8 mouse cellular contexts compared by ENCODE assay signal in genomic region chr4:133057389-133058122, GRCm38 (mm10). TPM values are rescaled to one million over a fixed set of nuclear protein-coding genes. Genes with fewer than 3 reads are reported as not detected.
DNase-seq lines count a peak whose midpoint lies in the region; ATAC-seq and TF ChIP-seq lines count a peak whose summit lies in the region.

No protein-coding gene starts in this region.

- peak overlapping the region; percentile 11 for H3K4me3 ChIP-seq in C2C12 (ENCODE audit: insufficient read depth, poor library complexity, severe bottlenecking)
- no peak overlapping the region for H3K4me3 ChIP-seq in hindbrain, embryonic 16.5 days (ENCODE audit: low read length)
- H3K4me3 ChIP-seq in liver, embryonic 11.5 days (ENCODE audit: low read depth, low read length): peak overlapping the region; percentile 29
- no peak overlapping the region for H3K4me3 ChIP-seq in neural tube, embryonic 13.5 days

- H3K27ac ChIP-seq in hindbrain, embryonic 16.5 days (ENCODE audit: low read depth, low read length): peak overlapping the region; percentile 66
- peak overlapping the region; percentile 92 for H3K27ac ChIP-seq in liver, embryonic 11.5 days (ENCODE audit: low read depth, low read length)
- H3K27ac ChIP-seq in neural tube, embryonic 13.5 days (replicated peaks): peak overlapping the region; percentile 59

- H3K4me1 ChIP-seq in hindbrain, embryonic 16.5 days (ENCODE audit: control insufficient read depth, insufficient read depth, low read depth, low read length): peaks cover 21% of the 10 kb centered on the region
- peaks cover 59% of the 10 kb centered on the region for H3K4me1 ChIP-seq in liver, embryonic 11.5 days (replicated peaks; ENCODE audit: control insufficient read depth, insufficient read depth, low read length)
- H3K4me1 ChIP-seq in neural tube, embryonic 13.5 days (replicated peaks): peaks cover 70% of the 10 kb centered on the region

- H3K9me3 ChIP-seq in hindbrain, embryonic 16.5 days (ENCODE audit: control insufficient read depth, low read length): no peaks in the 10 kb centered on the region
- no peaks in the 10 kb centered on the region for H3K9me3 ChIP-seq in liver, embryonic 11.5 days (ENCODE audit: control insufficient read depth, low read length)
- H3K9me3 ChIP-seq in neural tube, embryonic 13.5 days: no peaks in the 10 kb centered on the region

- no peaks in the 10 kb centered on the region for H3K27me3 ChIP-seq in C2C12 (ENCODE audit: control insufficient read depth, insufficient read depth, insufficient read length)
- no peaks in the 10 kb centered on the region for H3K27me3 ChIP-seq in hindbrain, embryonic 16.5 days (replicated peaks; ENCODE audit: control insufficient read depth, insufficient read depth, low read length)
- H3K27me3 ChIP-seq in liver, embryonic 11.5 days (replicated peaks; ENCODE audit: control insufficient read depth, insufficient read depth, low read length): no peaks in the 10 kb centered on the region
- no peaks in the 10 kb centered on the region for H3K27me3 ChIP-seq in neural tube, embryonic 13.5 days

- 40% methylated on average over 7 of the region's 7 CpGs for WGBS in hindbrain, embryonic 16.5 days
- WGBS in liver, embryonic 11.5 days: 12% methylated on average over 7 of the region's 7 CpGs
- 36% methylated on average over 7 of the region's 7 CpGs for WGBS in neural tube, embryonic 13.5 days

- peaks cover 45% of the 10 kb centered on the region for H3K79me2 ChIP-seq in C2C12 (ENCODE audit: control insufficient read depth, insufficient read depth)

- peak; percentile 56 for DNase-seq in MN1 (ENCODE audit: low spot score)
- peak; percentile 70 for DNase-seq in liver, embryonic 11.5 days (ENCODE audit: low spot score)
- DNase-seq in cerebellum, postnatal 14 days: no peak
- no peak for DNase-seq in frontal cortex, postnatal 10 days (ENCODE audit: low spot score in 2 of 2)

- peak; percentile 43; the same call in 1 of the 2 replicates for ATAC-seq in erythroblast, adult 5-6 weeks (replicated peaks; ENCODE audit: low FRiP score, poor library complexity, severe bottlenecking)
- no peak for ATAC-seq in hindbrain, embryonic 16.5 days
- ATAC-seq in liver, embryonic 11.5 days (replicated peaks; ENCODE audit: low FRiP score): peak; percentile 83
- no peak for ATAC-seq in neural tube, embryonic 13.5 days (ENCODE audit: low read depth)

- H3K36me3 ChIP-seq in C2C12 (ENCODE audit: control insufficient read depth, insufficient read depth): peaks cover 37% of the 10 kb centered on the region
- H3K36me3 ChIP-seq in hindbrain, embryonic 16.5 days (ENCODE audit: control insufficient read depth, insufficient read depth, low read length): peaks cover 23% of the 10 kb centered on the region
- peaks cover 21% of the 10 kb centered on the region for H3K36me3 ChIP-seq in liver, embryonic 11.5 days (ENCODE audit: control insufficient read depth, insufficient read depth, low read length)
- H3K36me3 ChIP-seq in neural tube, embryonic 13.5 days: peaks cover 43% of the 10 kb centered on the region

- no peak overlapping the region for H3K4me2 ChIP-seq in hindbrain, embryonic 16.5 days (ENCODE audit: low read length)
- peak overlapping the region; percentile 71 for H3K4me2 ChIP-seq in liver, embryonic 11.5 days
- H3K4me2 ChIP-seq in neural tube, embryonic 13.5 days: no peak overlapping the region

- H3K9ac ChIP-seq in hindbrain, embryonic 16.5 days (ENCODE audit: low read depth, low read length): no peak overlapping the region
- H3K9ac ChIP-seq in liver, embryonic 11.5 days (ENCODE audit: low read depth, low read length): peak overlapping the region; percentile 64
- no peak overlapping the region for H3K9ac ChIP-seq in neural tube, embryonic 13.5 days

- no peak for TF ChIP-seq CTCF in C2C12 (IDR thresholded peaks at IDR 0.05; ENCODE audit: control insufficient read depth, insufficient read depth, insufficient read length)

- H3K79me3 ChIP-seq in C2C12 (ENCODE audit: low read depth): peaks cover 5% of the 10 kb centered on the region

- H3ac ChIP-seq in C2C12 (ENCODE audit: control insufficient read depth, insufficient read length, low read depth): peak overlapping the region; percentile 42

TF ChIP-seq in C2C12, 6 proteins besides CTCF, POLR2A, EP300 and RAD21:
- TF ChIP-seq MAX (IDR thresholded peaks at IDR 0.05) (no peak), USF1 (IDR thresholded peaks at IDR 0.05; ENCODE audit: low read depth) (peak; percentile 50)

RNA-seq across cellular contexts. Expression of gene Ahdc1, which starts 46.5 kb away (rescaled TPM):
- 27.9 TPM for polyA plus RNA-seq in C2C12 (2012; fragmentation: generic; extraction: Trizol)
- 1.2 and 10.2 TPM in 2 replicates for total RNA-seq in erythroblast, adult 5-6 weeks (2015; ENCODE audit: low replicate concordance)
- 0.17 and 4.2 TPM in 2 replicates for total RNA-seq in erythroblast, adult 5-6 weeks (2017; ENCODE audit: low replicate concordance)
- 10.4 and 11.6 TPM in 2 replicates for polyA plus RNA-seq in hindbrain, embryonic 16.5 days (2015; fragmentation: Nextera tagmentation; extraction: Ambion mirVana)
- polyA plus RNA-seq in liver, embryonic 11.5 days (2014; fragmentation: Nextera tagmentation; extraction: Ambion mirVana): 5.1 and 6.1 TPM in 2 replicates
- 9.4 and 9.9 TPM in 2 replicates for polyA plus RNA-seq in neural tube, embryonic 13.5 days (2015; fragmentation: Nextera tagmentation; extraction: Ambion mirVana)

Comparison
In these comparisons a context has a peak if more than half of its experiments do, and no peak if none do; other contexts are left out.
1. H3K4me3 ChIP-seq: peak in C2C12 (single experiment) and liver, embryonic 11.5 days (single experiment); none in hindbrain, embryonic 16.5 days (single experiment) and neural tube, embryonic 13.5 days (single experiment).
2. DNase-seq: peak in MN1 (single experiment) and liver, embryonic 11.5 days (single experiment); none in cerebellum, postnatal 14 days (0 of 2) and frontal cortex, postnatal 10 days (0 of 2).
3. ATAC-seq: peak in erythroblast, adult 5-6 weeks (single experiment) and liver, embryonic 11.5 days (single experiment); none in hindbrain, embryonic 16.5 days (single experiment) and neural tube, embryonic 13.5 days (single experiment).
4. Peak in every context shown above with its lines, with median percentiles within 50 percentile points of each other: H3K27ac ChIP-seq.